Mouse (Mus musculus) gastrocnemius, adult 18-20 months (tissue): ENCODE measurements around the gene Ndufs8. TPM values are rescaled to one million over a fixed set of nuclear protein-coding genes. Genes with fewer than 3 reads are reported as not detected.

Experiments
- DNase-seq: peaks from one replicate; pipeline ENCODE4 v3.0.0; 2021; ENCODE audit warnings: low spot score
- total RNA-seq, 2 experiments: library from RNA; stranded (reverse); gene quantifications; 2 replicates each; pipeline ENCODE4 v1.2.3; 2021

Gene Ndufs8
- total RNA-seq, 2 experiments from 2014 or later = 257 to 270 TPM

DNA sequence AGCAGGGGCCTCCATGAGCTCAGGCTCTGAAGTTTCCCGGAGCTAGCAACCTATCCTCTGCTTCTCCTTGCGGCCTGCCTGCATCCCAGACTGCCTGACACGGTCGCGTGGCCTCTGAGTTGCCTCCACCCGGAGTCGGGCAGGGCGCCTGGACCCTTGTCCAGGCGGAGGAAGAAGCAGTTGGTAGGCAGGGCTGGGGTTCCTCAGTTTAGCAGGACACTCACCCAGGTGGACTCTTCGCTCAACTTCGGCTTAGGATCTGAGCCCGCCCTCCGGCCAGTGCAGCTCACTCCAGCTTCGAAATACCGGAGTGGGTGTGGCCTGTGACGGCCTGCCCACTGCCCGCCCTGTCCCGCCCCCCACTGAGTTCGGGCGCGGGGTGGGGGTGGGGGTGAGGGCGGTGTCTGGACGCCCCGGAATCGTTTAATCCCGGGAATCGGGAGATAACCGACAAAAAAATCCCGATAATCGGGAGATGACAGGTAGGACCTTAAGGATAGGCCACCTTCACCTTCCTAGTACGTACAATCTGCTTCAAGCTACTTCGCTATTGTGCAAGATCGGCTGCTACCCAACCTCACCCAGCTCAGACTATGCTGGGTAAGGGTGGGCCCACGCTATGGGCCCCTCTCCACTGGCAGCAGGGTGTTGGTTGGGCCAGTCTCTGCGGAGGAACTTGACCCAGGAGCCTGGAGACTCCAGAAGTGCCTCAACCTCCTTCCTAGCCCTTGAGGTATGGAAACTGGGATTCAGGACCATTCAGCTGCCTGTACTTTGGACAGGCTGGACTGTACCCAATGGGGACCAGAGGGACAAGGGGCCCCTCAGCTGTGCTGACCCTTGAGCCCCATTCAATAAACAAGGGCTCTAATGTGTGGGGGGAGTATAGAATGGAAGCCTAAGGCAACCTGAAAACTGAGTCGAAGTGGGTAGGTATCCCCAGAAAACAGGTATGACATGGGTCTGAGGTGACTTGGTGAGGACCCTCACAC is 5.5 kb downstream of the Ndufs8 start, which contains the start of gene Tcirg1:
Gene Tcirg1, minus strand, starts transcription at position 339 of the 992 bp plus-strand sequence.
- peak; percentile 76 for DNase-seq

DNA sequence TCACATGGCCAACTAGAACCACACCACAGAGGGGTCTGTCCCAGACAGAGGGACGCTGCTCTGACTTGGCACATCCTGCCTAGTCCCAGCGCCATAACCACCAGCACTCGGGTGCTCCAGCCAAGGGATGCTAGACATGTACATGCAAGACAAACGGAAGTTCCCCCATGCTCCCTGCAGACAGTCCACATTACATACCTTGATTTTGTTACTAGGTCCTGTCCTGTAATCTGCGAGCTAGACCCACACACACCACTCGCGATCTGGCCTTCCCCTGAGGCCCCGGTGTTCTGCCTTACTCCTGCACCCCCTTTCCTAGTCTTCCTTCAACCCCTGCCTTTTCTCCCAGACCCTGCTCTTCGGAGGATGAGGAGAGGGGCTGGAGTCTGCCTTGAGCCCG is 6.2 kb downstream of the Ndufs8 start:
- no peak for DNase-seq

DNA sequence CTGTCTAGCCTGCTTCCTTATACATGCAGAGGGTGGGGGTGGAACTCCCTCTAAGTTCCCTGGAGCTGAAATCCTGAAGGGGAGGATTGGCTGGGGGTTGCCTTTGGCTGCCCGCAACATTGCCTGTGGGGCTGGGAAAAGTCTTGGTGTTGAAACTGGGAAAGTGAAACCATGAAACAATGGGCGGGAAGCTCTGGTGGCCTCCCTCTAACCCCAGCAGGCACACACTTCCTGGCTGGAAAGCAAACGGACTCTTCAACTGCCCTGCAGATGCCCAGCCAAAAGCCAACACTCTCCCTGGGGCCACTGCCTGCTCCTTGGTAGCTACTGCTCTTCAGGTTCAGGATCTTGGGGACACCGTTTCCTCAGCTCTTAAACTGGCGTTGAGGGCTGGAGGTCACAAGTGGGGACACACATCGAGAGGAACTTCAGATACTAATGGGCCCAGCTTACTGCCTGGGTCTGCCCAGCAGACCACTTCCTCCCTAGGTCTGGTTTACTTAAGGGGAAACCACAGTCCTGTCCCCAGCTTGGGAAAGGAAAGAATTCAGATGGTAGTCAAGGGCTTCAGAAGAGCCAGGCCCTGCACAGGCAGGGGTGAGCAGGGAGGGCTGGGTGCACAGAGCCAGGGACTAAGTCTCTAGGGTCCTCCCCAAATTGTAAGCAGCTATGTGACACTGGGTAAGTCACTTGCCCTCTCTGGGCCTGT is 7.2 kb downstream of the Ndufs8 start:
- peak; percentile 37 for DNase-seq

DNA sequence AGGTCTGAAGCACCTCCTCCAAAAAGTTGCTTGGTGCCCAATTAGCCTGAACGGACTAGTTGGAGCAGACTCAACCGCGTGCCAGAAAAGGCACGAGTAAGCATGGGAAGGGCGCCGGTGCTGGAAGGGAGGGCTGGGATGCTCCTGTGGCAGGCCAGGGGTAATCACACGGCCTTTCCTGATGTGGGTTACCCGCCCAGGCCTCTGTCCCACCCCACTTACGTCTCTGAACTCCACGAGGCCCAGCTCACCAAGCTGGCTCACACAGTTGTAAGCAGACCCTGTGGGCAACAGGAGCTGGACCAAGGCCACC is 8.3 kb downstream of the Ndufs8 start:
- DNase-seq = no peak

DNA sequence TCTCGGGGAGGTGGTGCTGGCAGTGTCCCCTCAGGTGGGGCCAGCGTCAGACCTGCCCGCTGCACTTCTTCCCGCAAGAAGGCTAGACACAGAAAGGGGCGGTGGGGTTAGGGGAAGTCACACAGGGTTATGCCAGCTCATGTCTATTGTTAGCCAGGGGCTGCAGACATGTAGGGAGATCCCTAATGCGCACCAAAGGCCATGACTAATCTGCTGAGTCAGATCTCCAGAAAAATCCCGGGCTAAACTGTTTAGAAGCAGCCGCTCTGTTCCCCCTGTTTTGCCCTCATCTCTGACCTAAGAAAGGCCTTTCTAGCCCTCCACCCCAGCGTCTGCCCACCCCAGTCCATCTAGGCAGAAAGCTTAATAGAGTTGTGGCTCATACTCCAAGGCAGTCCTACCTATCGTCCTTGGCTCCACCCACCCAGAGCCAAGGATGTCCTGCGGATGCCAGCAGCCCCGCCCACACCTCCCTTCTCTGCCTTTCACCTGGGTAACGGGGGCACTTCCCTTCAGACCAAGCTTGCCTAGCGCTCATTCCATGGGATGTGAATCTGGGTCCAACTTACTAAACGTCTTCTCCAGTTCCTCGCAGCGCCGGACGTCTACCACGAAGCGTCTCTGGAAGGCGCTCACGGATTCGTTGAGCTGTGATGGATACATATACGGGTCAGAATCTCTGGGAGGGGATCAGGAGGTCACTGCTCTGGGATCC is 8.8 kb downstream of the Ndufs8 start:
- no peak for DNase-seq

DNA sequence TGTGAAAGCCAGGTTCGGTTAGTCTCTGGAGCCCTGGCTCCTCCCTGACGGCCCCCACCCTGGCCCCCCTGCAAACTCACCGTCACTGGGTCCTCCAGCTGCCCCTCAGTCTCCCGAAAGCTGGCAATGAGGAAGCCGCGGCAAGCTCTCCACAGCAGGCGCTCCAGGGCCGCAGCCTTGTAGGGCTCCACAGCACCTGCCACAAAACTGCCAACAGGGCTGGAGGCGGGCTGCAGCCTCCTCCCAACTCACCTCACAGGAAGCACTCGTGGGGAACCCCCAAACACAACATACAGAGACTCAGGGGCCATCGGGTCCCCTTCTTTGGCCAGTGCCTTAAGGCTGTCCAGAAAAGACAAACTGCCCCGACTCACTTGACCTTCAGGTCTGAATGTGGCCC is 9.6 kb downstream of the Ndufs8 start:
- no peak for DNase-seq

DNA sequence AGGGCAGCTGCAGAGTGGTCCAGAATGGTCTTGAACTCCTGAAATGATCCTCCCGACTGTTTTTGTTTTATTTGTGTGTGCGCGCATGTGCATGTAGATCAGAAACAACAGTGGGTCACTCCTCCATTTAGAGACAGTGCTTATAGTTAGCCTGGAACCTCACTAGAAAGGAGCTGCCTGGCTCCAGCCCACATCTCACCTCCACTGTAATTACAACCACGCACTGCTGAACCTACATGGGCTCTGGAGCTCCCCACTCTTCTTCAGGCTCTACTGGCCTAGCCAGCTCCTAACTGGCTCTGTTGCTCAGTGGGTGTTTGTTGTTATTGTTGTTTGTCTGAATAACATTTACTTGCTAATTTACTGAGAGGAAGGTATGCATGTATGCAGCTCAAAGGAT is 13.0 kb downstream of the Ndufs8 start:
- DNase-seq = no peak

DNA sequence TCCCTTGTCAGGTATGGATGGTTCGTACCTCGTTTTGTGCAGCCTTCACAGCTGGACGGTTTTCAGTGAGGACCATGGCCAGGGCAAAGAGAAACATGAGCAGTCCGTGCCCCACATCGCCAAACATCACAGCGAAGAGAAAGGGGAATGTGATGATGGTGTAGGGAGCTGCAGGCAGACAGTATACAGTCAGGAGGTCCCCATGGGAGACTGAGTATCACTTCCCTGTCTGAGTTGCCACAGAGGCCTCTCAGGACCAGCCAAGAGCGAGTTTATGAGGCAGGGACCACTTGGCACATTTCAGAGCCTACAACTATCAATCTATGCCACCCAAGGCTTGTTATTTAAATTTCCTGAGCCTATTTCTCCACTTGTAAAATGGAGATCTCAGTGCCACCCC is 13.6 kb downstream of the Ndufs8 start:
- no peak for DNase-seq

DNA sequence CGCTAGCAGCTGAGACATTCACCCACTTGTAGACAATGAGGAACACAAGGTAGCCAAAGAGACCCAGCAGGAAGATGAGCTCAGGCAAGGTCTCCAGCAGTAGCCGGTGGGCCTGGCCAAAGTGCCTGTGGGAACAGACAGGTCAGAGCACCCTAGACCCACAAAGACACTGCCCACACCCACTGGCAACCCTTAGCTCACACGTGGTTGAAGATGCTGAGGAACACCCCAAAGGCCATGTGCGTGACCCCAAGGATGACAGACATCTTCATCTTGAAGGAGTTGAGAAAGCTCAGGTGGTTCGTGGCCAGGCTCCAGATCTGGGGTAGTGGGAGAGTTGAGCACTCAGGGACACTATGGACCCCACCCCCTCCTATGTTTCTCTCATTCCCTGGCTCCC is 15.0 kb downstream of the Ndufs8 start:
- DNase-seq = no peak

DNA sequence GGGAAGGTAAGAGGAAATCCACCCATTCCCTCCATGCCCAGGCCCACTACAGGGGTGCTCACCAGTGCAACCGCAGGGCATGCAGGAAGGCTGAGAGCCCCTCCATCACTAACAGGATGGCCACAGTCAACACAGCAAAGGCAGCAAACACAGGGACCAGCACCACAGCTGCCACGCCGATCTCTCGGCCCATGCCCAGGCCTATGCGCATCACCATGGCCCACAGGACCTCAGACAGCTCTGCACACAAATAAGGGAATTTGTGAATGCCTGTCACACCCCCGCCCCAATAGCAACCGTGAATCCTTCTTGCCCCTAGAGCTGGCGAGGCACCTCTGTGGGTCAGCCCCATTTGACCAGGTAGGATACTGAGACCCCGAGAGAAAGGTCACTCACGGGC is 16.4 kb downstream of the Ndufs8 start:
- no peak for DNase-seq

DNA sequence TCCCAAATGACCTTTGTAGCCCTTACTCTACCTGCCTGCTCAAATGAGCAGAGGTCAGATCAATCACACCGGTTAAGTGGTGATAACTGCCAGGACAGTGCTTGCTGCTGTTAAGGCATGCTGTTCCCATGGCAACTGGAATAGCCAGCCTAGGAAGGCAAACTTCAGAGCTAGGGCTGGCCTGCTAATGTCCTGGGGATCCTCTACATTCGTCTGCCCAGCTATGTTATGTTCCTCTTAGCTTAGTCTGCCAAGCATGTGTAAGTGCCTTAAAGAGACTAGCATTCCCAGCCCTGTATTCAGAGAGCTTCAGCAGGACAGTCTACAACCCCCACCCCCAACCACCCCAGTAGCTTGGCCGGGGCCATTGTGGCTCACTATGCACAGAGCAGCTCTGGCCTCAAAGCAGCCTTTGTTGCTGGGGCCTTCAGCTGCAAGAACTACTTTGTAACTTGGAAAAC is 17.4 kb downstream of the Ndufs8 start:
- no peak for DNase-seq

DNA sequence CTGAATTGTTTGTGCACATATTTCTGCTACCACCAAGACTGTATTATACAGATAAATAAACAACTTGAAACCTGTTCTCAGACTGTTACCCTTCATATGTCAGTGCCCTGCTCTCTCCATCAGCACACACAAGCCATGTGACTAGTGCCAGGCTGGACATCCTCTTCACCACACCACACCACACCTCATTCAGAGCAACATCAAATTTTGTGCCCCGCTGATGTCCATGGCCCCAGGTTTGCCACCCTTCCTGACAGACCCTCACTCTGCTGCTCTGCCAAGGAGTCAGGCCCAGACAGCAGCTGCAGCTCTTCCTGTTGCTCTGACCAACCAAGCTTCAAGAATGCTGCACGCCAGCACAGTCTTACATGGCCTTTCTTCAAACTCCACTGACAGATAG is 18.3 kb downstream of the Ndufs8 start:
- no peak for DNase-seq

DNA sequence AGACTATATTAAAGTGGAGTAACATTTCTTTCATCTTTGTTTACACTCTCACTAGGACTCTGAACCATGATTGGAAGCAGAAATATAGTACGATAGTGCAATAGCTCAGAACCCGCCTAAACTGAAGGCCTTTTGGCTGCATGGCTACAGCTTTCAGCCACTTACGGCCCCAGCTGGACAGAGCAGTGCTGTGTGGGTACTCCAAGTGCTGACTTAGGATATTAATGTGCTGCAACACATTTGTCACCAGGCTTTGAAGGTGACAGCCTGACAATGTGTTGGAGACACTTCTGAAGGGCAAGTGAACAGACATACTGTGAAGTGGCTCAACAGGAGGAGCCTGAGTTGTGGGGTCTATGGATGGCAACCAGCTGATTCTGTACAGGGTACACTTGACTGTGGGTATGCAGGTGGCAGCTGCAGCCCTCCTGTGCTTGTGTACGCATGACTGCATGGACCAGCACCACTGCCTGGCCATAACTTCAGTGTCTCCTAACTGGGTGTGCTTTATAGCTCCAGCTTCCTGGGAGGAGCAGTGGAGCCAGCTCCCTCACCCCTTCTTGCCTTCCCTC is 18.9 kb downstream of the Ndufs8 start:
- DNase-seq = no peak

DNA sequence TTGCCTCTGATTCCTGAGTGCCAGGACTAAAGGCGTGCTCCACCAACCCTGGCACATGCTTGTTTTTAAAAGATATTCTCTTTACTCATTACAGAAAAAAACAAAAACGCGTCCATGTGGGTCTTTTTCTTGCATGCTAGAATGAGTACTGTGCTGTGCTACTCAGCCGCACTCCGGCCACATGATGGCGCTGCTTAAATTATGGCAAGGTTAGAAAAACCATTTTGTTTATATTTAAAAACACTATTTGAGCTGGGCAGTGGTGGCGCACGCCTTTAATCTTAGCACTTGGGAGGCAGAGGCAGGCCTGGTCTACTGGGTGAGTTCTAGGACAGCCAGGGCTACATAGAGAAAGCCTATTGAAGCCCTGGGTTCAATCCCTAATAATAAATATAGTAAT is 22.4 kb downstream of the Ndufs8 start:
- no peak for DNase-seq

DNA sequence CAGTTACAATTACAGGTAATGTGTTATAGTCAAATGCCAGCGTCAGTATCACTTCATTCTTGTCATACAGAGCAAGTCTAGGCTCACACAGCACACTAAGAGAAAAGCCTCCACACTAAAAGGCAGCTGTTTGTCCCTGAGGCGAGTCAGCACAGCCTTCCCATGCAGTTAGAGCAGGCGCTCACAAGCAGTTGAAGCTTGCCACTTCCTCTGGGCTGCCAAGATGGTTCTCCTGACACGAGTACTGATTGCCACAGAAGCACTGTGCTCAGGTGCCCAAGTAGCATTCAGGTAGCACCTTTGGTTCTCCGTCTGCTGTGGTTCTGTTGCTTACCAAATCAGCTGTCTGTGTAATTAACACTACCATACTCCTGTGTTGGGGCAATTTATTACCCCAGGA is 23.5 kb downstream of the Ndufs8 start:
- DNase-seq = no peak

DNA sequence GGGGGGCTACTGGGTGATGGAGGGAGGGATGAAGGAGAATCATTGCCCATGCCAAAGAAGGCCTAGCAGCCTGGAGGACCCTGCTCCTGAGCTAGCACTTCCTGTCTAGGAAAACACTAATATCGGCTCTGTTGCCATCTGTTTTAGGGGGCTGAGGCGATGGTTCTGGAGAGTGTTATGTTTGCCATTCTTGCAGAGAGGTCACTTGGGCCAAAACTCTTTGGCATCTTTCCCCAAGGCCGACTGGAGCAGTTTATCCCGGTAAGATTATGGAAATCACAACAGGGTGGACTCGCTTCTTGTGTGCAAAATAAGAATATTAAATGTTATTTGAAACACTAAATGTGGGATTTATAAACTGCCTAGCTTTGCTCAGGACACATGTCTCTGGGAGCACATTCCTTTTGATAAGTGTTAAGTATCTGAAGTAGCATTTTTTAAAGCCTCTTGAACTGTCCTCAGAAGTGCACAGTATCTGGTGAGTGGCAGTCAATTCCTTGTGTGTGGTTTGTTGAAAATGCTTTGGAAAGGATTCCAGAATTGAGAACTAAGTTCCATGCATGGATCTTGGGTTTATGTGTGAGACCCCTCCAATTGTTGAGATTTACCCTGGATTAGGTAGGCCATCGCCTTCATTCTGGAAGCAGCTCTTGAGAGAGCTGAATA is 28.1 kb downstream of the Ndufs8 start:
- no peak for DNase-seq

DNA sequence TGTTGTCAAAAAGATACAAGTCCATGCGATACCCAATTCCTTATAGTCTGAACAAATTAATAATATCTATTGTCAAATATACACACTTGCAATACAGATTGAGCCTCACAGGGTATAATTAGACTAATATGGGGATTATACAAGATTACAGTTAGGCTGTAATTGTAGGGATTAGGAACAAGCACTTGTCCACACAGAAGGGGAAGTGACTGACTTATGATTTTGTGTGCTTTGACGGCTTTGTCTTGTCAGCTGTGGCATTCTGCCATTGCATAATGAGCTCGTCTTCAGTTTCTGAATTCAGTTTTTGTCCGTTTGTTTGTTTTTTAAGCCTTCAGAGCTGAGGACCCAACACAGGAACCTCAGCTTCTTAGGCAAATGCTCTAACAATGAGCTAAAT is 30.4 kb downstream of the Ndufs8 start:
- DNase-seq = no peak

DNA sequence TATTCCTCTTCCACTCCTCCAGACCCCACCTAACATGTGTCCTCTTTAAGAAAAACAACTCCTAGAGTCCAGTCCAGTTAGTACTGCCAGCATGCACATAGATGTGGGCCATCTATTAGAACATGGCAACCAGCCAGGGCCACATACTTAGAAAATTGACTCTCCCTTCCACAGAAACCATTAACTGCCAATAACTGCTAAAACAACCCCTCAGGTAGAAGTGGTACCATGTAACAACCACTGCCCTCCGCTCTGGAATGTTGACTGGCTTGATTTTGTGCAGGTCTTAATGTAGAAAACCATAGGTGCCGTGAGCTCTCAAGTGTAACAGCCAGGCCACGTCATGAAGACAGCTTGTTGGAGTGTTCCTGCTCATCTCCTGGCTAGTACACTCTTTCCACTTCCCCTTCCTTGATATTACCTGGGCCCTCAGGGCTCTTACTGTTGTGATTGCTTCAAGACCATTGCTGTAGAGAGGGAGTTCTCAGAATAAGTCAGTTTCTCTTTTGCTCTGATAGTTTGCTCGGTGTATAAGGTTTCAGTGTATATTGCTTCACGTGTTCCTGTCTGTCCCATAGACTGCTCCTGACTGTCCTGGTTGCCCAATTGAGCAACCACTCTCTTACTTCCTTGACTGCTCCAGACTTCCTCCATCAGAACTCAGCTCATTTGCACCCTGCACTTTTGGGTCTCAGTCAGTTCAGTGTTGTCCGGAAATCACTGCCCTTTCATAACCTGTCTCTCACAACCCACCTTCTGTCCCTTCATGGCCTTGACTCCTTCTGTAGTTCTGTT is 32.3 kb downstream of the Ndufs8 start:
- DNase-seq = no peak

DNA sequence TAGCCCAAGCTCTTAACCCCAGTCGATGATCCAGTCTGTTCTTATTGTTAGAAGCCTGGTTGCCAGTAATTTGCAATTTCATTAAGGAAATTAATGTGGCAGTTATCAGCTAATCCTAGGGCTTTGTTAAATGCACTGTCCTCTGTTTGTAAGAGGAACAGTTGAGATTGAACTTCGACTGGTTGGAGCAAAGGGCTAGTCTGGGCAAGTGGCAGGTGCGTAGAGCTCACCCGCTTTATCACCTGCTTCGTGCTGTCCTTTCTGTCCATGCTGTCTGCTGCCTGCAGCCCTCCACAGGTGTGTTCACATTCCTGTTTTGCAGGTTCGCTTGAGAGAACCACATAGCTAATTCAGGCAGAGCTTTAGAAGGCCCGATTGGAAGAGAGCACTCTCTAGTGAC is 37.5 kb downstream of the Ndufs8 start:
- no peak for DNase-seq

DNA sequence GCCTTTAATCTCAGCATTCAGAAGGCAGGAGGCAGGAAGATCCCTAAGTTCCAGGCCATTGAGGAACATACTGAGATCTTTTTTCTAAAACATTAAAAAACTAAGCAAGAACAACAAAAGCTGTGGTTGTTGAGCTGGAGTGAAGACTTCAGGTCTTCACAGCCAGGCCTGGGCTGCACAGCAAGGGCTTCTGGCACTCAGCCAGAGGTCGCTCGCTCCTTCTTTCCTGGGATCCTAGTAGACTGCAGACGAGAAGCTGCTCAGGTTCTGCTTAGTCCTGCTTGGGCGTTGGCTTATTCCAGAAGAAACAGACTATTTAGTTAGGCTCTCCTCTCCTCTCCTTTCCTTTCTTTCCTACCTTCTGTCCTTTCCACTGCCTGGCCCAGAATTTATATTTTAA is 40.2 kb downstream of the Ndufs8 start:
- DNase-seq = no peak
